26 mouse cellular contexts compared by ENCODE assay signal in the genomic region with DNA sequence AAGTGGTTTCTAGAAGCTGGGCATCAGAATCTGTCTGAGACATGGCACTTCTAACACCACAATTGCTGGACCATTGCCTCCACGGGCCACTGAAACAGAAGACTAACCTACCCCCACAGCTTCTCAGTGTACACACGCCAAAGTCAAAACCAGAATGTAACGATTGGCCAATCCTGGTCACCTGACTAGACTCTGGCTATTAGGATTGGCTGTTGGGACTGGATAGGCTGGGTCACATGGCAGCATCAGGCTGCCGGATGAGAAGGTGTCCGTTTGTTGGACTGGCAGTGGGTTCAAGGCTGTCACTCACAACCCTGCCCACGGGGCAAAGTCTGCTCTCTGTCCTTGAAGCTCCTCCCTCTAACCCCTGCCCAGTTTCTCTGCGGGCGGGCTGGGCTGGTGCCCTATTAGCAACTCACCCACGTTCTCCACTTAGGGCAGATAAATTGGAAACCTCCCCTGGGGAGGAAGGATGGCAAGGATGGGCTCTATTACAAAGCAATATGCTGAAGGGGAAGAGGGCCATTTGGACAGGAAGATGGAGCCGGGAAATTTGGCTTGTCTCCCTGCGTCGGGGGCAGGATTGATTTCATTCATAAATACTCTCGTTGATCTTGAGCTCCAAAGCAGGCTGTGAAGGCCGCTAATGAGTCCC.
"Had no signal": no experiment of that assay in that cellular context is flagged by ENCODE, and none has a peak within 500 bp of the region (broad histone marks: within the 10 kb centered on the region; RNA-seq: fewer than 3 reads in every experiment).

No protein-coding gene starts in this region.

- H3K36me3 ChIP-seq: kidney, embryonic 15.5 days; limb, embryonic 10.5 days; limb, embryonic 13.5 days; liver, embryonic 12.5 days; liver, embryonic 15.5 days; lung, embryonic 15.5 days; midbrain, embryonic 10.5 days; midbrain, embryonic 13.5 days; neural tube, embryonic 12.5 days; neural tube, embryonic 15.5 days had no signal

- H3K27me3 ChIP-seq: kidney, embryonic 15.5 days; limb, embryonic 13.5 days; liver, embryonic 12.5 days; liver, embryonic 15.5 days; midbrain, embryonic 13.5 days; neural tube, embryonic 12.5 days; neural tube, embryonic 15.5 days had no signal

- H3K9me3 ChIP-seq: kidney, embryonic 15.5 days; limb, embryonic 10.5 days; limb, embryonic 13.5 days; liver, embryonic 12.5 days; liver, embryonic 15.5 days; lung, embryonic 15.5 days; megakaryocyte, embryonic 14.5 days; midbrain, embryonic 10.5 days; midbrain, embryonic 13.5 days; neural tube, embryonic 12.5 days; neural tube, embryonic 15.5 days had no signal

- ATAC-seq: intestine, postnatal 0 days; liver, embryonic 12.5 days; midbrain, embryonic 13.5 days had no signal

- H3K27ac ChIP-seq: kidney, embryonic 15.5 days; left cerebral cortex, adult 2 months; limb, embryonic 10.5 days; limb, embryonic 13.5 days; liver, embryonic 12.5 days; liver, embryonic 15.5 days; lung, embryonic 15.5 days; midbrain, embryonic 10.5 days; midbrain, embryonic 13.5 days; neural tube, embryonic 12.5 days; neural tube, embryonic 15.5 days; stomach, postnatal 0 days had no signal

- H3K9ac ChIP-seq: kidney, embryonic 15.5 days; limb, embryonic 13.5 days; liver, embryonic 12.5 days; liver, embryonic 15.5 days; lung, embryonic 15.5 days; midbrain, embryonic 13.5 days; neural tube, embryonic 12.5 days; neural tube, embryonic 15.5 days had no signal

- DNase-seq: kidney, adult 8-10 months; kidney, postnatal 10 days; kidney, postnatal 36 days; liver; lung, adult 18-20 months; lung, postnatal 10 days; lung, postnatal 36 days; right cerebral cortex, adult 18-20 months; right cerebral cortex, postnatal 14 days; right cerebral cortex, postnatal 4 days; thymus, adult 2 months; thymus, postnatal 14 days had no signal

- H3K4me3 ChIP-seq: kidney, embryonic 15.5 days; left cerebral cortex, adult 2 months; limb, embryonic 10.5 days; limb, embryonic 13.5 days; liver, embryonic 12.5 days; liver, embryonic 15.5 days; lung, embryonic 15.5 days; megakaryocyte, embryonic 14.5 days; midbrain, embryonic 10.5 days; midbrain, embryonic 13.5 days; neural tube, embryonic 12.5 days; neural tube, embryonic 15.5 days had no signal

- H3K4me2 ChIP-seq: kidney, embryonic 15.5 days; limb, embryonic 13.5 days; liver, embryonic 12.5 days; liver, embryonic 15.5 days; lung, embryonic 15.5 days; midbrain, embryonic 13.5 days; neural tube, embryonic 12.5 days; neural tube, embryonic 15.5 days had no signal

- H3K4me1 ChIP-seq: limb, embryonic 13.5 days; liver, embryonic 12.5 days; liver, embryonic 15.5 days; megakaryocyte, embryonic 14.5 days had no signal
